Mouse (Mus musculus): ENCODE data around the gene Zfp317. TPM values are rescaled to one million over a fixed set of nuclear protein-coding genes. Genes with fewer than 3 reads are reported as not detected.
"Not testable (repeated sequence)": the region's sequence is repeated elsewhere in the genome, so short reads cannot be mapped to it uniquely, and the experiment has no call there.

Gene Zfp317
- polyA plus RNA-seq, 1 experiment from 2014 or later, result 7.4 TPM

- ATAC-seq (ENCODE audit: low read depth); H3K4me1 ChIP-seq (ENCODE audit: control insufficient read depth, low read depth, low read length); H3K4me2 ChIP-seq (ENCODE audit: low read depth, low read length); H3K4me3 ChIP-seq (ENCODE audit: low read depth, low read length); H3K27me3 ChIP-seq (ENCODE audit: control insufficient read depth, insufficient read depth, low read depth, low read length); H3K27ac ChIP-seq (ENCODE audit: low read length); H3K36me3 ChIP-seq (ENCODE audit: control insufficient read depth, insufficient read depth); H3K9ac ChIP-seq (ENCODE audit: low read depth, low read length); H3K9me3 ChIP-seq (replicated peaks; ENCODE audit: control insufficient read depth, low read length): not testable (repeated sequence)
- WGBS (ENCODE audit: insufficient replicate concordance), result 58% methylated on average over 9 of the region's 9 CpGs
These were observed 73.0 kb downstream of the Zfp317 start for GRCm38 (mm10) chr9:19694898-19695379.

Other genes starting within 250 kb of the Zfp317 start
- gene Olfr847, start 243.4 kb upstream of the Zfp317 start, polyA plus RNA-seq (2015; fragmentation: Nextera tagmentation; extraction: Ambion mirVana), result not detected in 2 replicates
- gene Olfr849, start 181.8 kb upstream of the Zfp317 start, polyA plus RNA-seq (2015; fragmentation: Nextera tagmentation; extraction: Ambion mirVana), result not detected in 2 replicates
- gene Olfr850, start 143.9 kb upstream of the Zfp317 start, polyA plus RNA-seq (2015; fragmentation: Nextera tagmentation; extraction: Ambion mirVana), result not detected in 2 replicates
- gene Olfr851, start 128.8 kb upstream of the Zfp317 start, polyA plus RNA-seq (2015; fragmentation: Nextera tagmentation; extraction: Ambion mirVana), result not detected in 2 replicates
- gene Olfr853, start 81.0 kb upstream of the Zfp317 start, polyA plus RNA-seq (2015; fragmentation: Nextera tagmentation; extraction: Ambion mirVana), result not detected in 2 replicates
- not detected in 2 replicates for gene Olfr854, start 54.7 kb upstream of the Zfp317 start, polyA plus RNA-seq (2015; fragmentation: Nextera tagmentation; extraction: Ambion mirVana)
- not detected in 2 replicates for gene Olfr855, start 39.5 kb upstream of the Zfp317 start, polyA plus RNA-seq (2015; fragmentation: Nextera tagmentation; extraction: Ambion mirVana)
- gene Olfr857, start 87.3 kb downstream of the Zfp317 start, polyA plus RNA-seq (2015; fragmentation: Nextera tagmentation; extraction: Ambion mirVana), result not detected in 2 replicates
- gene Olfr58, start 158.2 kb downstream of the Zfp317 start, polyA plus RNA-seq (2015; fragmentation: Nextera tagmentation; extraction: Ambion mirVana), result not detected in 2 replicates
- not detected in 2 replicates for gene Olfr859, start 182.8 kb downstream of the Zfp317 start, polyA plus RNA-seq (2015; fragmentation: Nextera tagmentation; extraction: Ambion mirVana)
- gene Olfr860, start 227.6 kb downstream of the Zfp317 start, polyA plus RNA-seq (2015; fragmentation: Nextera tagmentation; extraction: Ambion mirVana), result not detected in 2 replicates

Measured in liver, embryonic 16.5 days (tissue).